Mouse (Mus musculus) frontal cortex, adult (tissue): ENCODE data around the gene Fbxw8.

Experiments
- ATAC-seq: cut with Nextera tagmentation; 2 replicates; pipeline ENCODE4 v1.9.2; 2017; ENCODE audit warnings: mild to moderate bottlenecking, moderate library complexity, mixed read lengths; ENCODE audit not compliant: low TSS enrichment

Fbxw8 gene

DNA sequence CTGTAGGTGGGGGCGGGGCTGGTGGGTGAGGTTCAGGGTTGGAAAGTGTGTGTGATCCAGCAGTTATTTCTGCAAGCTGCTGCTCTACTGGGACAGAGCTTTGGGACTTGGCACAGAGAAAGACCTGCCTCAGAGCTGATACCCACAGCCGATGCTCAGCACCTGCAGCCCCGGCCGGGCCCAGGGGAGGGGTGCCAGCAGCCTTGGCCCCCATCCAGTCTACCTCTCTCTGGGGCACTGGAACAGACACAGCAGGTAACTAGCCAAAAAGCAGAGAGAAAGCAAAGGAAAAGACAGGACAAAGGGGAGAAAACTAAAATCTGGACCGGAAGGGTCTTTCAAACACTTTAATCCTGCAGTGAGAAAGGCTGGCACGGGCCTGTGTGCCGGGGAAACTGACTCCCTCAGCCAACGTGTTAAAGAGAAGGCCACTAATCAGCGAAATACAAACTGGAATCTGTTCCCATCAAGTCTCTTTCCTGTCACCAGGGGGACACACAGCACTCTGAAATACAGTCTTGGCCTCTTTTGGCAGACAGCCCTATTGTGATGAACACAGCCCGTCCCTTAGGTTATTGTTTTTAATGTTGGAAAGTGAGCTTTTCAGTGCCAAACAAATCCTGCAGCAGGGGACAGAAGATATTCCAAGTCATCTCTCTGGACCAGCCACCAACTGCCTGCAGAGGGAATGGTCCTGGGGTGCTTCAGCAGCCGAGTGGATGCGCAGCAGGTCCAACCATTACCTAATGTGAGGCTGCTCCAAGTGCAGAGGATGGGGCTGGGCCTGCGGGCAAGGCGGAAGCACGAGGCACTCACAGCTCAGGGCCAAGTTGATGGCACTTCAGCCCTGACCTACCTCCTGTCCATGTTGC, 78.3 kb downstream of the Fbxw8 start:
- ATAC-seq: no peak

DNA sequence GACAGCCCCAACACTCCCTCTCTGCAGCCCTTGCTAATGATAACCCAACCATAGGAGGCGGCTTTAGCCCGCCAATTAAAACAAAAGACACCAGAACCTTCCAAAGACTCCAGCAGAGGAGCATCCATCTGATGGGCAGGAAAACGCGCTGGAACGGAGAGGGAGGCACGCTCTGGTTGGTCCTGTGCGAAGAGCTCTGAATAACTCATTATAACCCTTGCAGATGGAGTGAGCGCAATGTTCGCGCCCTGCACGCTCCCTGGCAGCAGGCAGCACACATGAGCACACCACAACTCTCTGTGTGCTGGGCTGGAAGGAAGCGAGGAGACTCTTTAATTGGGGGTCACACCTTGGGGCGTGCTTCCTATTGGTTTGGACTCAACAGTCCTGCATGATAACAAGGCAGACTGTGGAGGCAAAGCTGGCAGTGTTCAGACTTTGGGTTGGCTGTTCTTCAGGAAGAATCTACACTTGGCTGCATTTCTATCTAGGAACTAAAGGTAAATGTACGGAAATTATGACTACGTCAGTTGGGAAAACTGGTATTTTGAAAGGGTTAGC, 82.0 kb downstream of the Fbxw8 start:
- ATAC-seq: no peak

- no peak for ATAC-seq
Measured at GRCm38 (mm10) chr5:118071766-118072165, 83.5 kb downstream of the Fbxw8 start.

GRCm38 (mm10) chr5:118069315-118069714, 85.9 kb downstream of the Fbxw8 start:
- peak; percentile 57 for ATAC-seq

DNA sequence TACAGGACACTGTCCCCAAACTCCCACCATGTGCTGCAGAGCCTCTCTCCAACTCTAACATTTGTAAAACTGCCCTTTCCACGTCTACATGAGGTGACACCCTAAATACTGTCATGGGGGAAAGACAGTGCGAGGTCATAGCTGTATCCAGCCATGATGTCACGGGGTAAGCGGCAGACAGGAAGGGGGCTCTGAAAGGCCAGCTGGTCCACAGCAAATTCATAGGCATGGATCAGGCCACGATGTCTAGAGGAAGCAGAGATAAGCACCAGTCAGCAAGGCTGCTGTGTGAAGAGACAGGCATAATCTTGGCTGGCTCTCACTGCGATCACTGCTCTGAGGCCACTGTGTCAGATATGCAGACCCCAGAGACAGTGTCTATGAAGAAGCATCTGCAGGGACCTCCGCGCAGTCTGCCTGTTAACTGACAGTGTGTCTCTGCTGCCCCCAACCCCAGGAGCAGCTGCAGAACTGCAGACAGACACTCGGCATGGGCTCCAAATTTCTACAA, 87.2 kb downstream of the Fbxw8 start:
- ATAC-seq: no peak

GRCm38 (mm10) chr5:118067572-118067971, 87.7 kb downstream of the Fbxw8 start:
- peak; percentile 13; the same call in 1 of the 2 replicates for ATAC-seq

- ATAC-seq: peak; percentile 34
Measured at GRCm38 (mm10) chr5:118066828-118067227, 88.4 kb downstream of the Fbxw8 start.

DNA sequence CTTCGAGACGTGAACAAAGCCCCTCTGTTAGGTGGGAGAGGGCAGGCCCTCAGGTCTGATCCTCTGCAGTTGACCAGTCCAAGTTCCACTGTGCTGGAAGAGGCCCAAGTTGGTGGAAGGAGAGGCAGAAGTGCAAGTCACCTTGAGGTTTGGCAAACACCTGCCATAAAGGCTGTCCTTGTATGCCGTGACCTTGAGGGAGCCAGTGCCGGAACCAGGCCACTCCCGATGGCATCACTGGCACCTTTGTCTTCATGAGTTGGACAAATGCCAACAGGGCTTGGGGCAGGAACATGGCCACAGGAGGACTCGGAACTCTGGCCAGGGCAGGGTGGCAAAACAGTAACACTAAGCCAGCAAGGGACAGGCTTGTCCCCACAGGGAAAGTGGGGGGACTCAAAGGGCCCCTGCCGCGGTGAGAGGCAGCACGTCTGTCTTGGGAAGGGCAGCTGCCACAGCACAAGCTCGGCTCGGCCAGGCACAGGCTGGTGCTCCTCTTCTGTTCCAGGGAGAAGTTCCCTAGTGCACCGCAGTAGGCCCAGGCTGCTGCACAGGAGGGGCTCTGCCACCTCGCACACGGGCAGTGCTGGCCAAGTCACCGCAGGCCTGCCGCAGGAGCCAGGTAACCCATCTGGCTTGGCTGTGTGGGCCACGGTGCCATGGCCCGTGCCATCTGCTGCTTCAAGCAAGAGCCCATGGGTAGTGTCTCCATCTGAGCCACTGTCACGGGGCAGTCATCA, 89.6 kb downstream of the Fbxw8 start:
- no peak for ATAC-seq

- ATAC-seq: no peak
Measured at GRCm38 (mm10) chr5:118064284-118064901, 90.9 kb downstream of the Fbxw8 start.

GRCm38 (mm10) chr5:118063181-118063621, 92.1 kb downstream of the Fbxw8 start:
- peak; percentile 39; the same call in 1 of the 2 replicates for ATAC-seq

- no peak for ATAC-seq
Measured at GRCm38 (mm10) chr5:118061391-118061790, 93.9 kb downstream of the Fbxw8 start.

- no peak for ATAC-seq
Measured at GRCm38 (mm10) chr5:118059646-118060045, 95.6 kb downstream of the Fbxw8 start.

DNA sequence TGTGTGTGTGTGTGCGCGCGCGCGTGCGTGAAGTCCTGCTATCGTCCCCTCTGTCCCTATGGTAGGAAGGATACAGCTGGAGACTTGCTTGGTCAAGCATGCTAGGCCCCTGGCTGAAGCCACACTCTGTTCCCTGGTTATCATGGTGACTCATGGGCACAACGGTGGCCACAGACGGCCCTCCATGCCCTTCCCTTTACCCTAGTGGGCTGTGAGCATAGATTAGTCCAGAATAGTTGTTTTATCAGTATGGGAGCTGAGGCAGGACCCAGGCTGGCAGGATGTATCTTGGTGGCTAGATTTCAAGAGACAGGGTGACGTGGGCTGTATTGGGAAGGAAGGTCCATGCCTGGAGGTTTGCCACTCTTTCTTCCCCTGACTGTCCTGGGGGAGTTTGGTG, 96.4 kb downstream of the Fbxw8 start:
- no peak for ATAC-seq

DNA sequence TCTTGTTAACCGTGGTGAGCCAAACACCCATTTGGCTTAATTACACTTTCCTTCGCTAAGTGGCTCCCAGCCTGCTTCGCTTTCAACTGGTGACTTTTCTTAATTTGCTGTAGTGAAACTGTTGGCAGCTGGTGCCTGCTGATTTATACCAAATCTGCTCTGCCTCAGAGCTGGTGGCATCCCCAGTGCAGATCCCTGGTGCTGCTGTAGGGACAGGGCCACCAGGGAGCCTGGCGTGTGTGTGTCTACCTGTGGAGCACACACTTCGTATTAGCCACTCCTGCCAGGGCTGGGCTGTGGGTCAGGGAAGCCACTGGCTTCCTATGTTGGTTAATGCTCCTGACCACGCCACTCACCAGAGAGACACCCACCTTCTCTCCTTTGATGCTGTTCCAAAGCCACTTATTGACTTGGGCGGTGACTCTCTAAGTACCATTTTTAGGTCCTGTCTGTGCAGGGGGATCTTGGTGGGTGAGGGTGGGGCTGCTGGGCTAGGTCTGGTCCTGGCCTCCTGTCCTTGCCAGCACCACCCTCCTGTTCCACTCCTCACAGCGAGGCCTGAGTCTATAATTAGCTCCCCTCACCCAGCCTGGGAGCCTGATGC, 97.7 kb downstream of the Fbxw8 start:
- ATAC-seq: peak; percentile 66; the same call in 1 of the 2 replicates

- peak; percentile 53; the same call in 1 of the 2 replicates for ATAC-seq
Measured at GRCm38 (mm10) chr5:118053205-118053604, 102.1 kb downstream of the Fbxw8 start.

DNA sequence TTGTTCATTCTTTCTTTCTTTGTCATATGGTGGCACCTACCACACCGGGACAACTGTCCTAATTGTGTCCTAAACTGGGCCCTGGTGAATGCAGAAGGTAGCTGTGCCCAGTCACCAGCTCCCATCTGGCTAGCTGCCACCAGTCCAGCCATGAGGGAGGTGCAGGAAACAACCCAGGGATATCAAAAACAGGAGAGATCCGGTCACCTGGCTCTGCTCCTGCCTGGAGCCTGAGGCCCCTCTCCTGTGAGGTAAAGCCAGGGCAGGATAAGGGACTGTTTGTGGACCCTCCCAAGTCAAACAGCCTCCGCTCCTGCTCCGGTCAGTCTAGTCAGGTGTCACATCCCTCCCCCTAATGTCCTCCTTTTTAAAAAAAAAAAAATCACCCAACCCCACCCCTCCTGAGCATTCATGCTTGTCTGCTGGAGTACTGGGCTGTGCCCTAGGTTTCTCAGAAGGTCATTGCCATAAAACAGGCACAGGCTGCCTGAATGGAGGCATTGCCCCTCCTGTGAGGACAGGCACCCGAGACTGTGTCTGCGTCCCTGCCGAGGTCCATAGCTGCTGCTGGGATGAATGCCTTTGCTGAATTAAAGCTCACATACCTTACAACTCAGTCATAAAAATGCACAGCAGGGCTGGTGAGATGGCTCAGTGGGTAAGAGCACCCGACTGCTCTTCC, 103.1 kb downstream of the Fbxw8 start:
- ATAC-seq: no peak

DNA sequence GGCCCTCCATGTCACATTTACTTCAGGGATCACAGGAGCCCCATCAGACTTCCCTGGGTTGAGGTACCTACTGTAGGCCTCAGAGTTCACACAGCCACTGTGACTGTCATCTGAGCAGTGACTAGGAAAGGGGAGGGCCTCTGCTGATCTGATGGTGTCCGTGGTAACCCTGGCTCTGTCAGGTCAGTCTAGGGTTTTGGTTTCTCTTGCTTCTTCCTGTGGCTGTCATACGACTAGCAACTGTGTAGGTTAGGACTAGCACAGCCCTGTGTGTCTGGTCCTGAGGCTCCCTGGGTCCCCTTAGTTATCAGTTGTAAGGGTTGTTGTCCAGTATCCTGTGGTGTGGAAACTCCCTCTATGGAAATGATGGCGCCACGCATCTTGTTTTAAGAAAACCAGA, 104.5 kb downstream of the Fbxw8 start:
- ATAC-seq: no peak

DNA sequence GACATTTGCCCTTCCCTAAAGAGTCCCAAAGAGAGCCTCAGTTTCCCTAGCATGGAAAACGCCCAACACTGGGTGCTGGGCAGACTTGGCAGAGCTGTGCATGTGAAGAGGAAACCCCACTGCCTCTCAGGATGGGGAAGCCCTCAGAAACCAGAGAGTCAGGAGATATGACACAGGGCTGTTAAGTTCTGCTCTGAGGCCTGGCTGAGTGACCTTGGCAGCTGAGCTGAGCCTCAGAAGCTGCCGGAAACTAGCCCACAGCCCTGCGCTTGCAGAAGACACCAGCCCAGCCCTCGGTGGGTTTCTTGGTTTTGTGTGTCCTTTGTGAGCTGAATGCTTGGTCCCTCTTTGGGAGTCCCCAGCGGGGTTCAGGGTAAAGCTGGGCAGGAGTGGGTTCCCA, 106.3 kb downstream of the Fbxw8 start:
- no peak for ATAC-seq

DNA sequence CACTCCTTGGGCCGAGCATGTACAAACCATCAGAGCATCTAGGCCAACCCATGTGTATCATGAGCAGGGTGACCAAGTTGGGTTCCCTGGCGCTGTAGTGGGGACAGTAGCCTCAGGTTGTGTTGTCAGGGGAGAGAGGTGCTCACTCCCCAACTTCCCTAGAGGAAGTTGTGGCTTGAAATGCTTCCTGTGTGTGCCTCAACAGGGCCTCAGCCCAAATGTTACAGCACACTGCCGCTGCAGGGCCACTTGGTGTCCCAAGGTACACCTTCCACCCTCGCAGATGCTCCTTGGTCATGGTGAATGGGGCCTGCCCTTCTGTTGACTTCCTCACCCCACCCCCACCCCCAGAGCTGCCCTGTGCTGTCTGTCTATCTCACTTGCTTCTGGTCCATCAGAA, 106.9 kb downstream of the Fbxw8 start:
- no peak for ATAC-seq

GRCm38 (mm10) chr5:118047091-118047757, 108.0 kb downstream of the Fbxw8 start:
- no peak for ATAC-seq
